Mouse (Mus musculus) heart, embryonic 11.5 days (tissue): ENCODE data around the gene 4930548H24Rik. TPM values are rescaled to one million over a fixed set of nuclear protein-coding genes. Genes with fewer than 3 reads are reported as not detected.

Experiments used
- ATAC-seq: fragments of 200-750 bp; cut with Nextera tagmentation; replicated peaks from 2 replicates; pipeline ENCODE4 v1.8.0; 2017; ENCODE audit warnings: moderate library complexity; ENCODE audit not compliant: insufficient number of reproducible peaks, low FRiP score, low TSS enrichment
- H3K27ac ChIP-seq: fragments of 300-500 bp; sonication (generic); 2 replicates; pipeline ENCODE4 v1.5.1; 2014; ENCODE audit warnings: mild to moderate bottlenecking, low read depth, low read length
- H3K27me3 ChIP-seq: fragments of 300-500 bp; sonication (generic); 2 replicates; pipeline ENCODE4 v1.6.1; 2014; ENCODE audit warnings: mild to moderate bottlenecking, low read length, mixed read lengths; ENCODE audit not compliant: control insufficient read depth, insufficient read depth
- H3K36me3 ChIP-seq: fragments of 300-500 bp; sonication (generic); 2 replicates; pipeline ENCODE4 v1.6.1; 2014; ENCODE audit warnings: mild to moderate bottlenecking, low read length, moderate library complexity, mixed read lengths; ENCODE audit not compliant: control insufficient read depth, insufficient read depth
- H3K4me1 ChIP-seq: fragments of 300-500 bp; sonication (generic); 2 replicates; pipeline ENCODE4 v1.6.1; 2014; ENCODE audit warnings: low read length; ENCODE audit not compliant: control insufficient read depth, insufficient read depth
- H3K4me2 ChIP-seq: fragments of 300-500 bp; sonication (generic); 2 replicates; pipeline ENCODE4 v1.6.1; 2014; ENCODE audit warnings: mild to moderate bottlenecking, moderate library complexity
- H3K4me3 ChIP-seq: fragments of 300-500 bp; sonication (generic); 2 replicates; pipeline ENCODE4 v1.5.1; 2014; ENCODE audit warnings: low read depth, low read length
- H3K9ac ChIP-seq: fragments of 300-500 bp; sonication (generic); 2 replicates; pipeline ENCODE4 v1.6.1; 2014; ENCODE audit warnings: mild to moderate bottlenecking, low read depth, low read length, moderate library complexity
- H3K9me3 ChIP-seq: fragments of 300-500 bp; sonication (generic); replicated peaks from 2 replicates; pipeline ENCODE4 v1.6.1; 2016; ENCODE audit warnings: low read length; ENCODE audit not compliant: control insufficient read depth
- WGBS: fragments of 180-500 bp; shearing (Covaris S2); extraction: QIAGEN DNeasy Blood & Tissue Kit; methylation state at CpG from one replicate; pipeline ENCODE4 v1.1.7; 2014; ENCODE audit not compliant: insufficient replicate concordance; 5-methylcytosine and 5-hydroxymethylcytosine counted together
- polyA plus RNA-seq: library from polyadenylated mRNA; unstranded; fragments of >200 nt; fragmentation: Nextera tagmentation; extraction: Ambion mirVana; gene quantifications from 2 replicates; pipeline ENCODE4 v1.2.1, GENCODE M21; 2014

4930548H24Rik gene
- polyA plus RNA-seq, 1 experiment from 2014 or later: not detected

DNA sequence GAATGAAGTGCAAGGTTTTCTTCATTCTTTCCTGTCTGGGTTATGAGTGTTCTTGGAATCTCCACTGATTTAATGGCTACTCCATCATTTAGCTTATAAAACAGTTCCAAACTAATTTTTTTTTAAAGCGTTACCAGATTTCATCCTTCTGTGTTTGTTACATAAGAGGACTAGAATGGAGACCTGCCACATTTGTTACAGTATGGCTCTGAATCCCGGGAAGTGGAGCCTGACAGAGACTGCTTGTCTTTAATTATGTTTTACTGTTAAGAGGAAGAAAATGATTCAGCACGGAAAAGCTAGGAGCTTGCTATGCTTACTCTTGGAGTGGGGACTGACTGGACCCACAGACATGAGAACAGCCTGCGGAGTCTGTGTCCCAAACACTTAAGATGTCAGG, 5.0 kb upstream of the 4930548H24Rik start:
- H3K4me1 ChIP-seq: no peaks in the 10 kb centered on the region
- no peak overlapping the region for H3K9ac ChIP-seq
- no peaks in the 10 kb centered on the region for H3K27me3 ChIP-seq
- no peak overlapping the region for H3K27ac ChIP-seq
- no peaks in the 10 kb centered on the region for H3K9me3 ChIP-seq
- no peak overlapping the region for H3K4me3 ChIP-seq
- no peak for ATAC-seq
- WGBS: 89% methylated on average over 4 of the region's 4 CpGs
- no peak overlapping the region for H3K4me2 ChIP-seq
- peaks cover 19% of the 10 kb centered on the region for H3K36me3 ChIP-seq

DNA sequence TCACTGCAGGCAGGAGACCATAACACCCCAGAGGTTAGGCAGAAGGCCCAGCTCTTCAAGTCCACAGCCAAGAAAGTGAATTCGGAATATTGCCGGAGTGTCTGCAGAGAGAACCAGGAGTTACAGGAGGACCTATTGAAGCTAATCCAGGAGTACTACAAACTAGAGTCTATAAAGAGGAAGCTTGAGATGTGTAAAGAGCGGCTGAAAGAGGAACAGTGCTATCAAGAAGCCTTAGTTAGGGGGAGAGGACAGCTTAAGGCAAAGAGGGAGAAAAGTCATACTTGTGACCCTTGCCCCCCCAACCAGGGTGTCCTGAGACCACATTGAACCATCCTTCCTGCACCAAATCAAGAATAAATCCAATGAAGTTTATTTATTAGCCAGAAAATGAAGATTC, 2.3 kb downstream of the 4930548H24Rik start:
- no peak for ATAC-seq
- Histone ChIP-seq H3K27ac (no peak overlapping the region), H3K4me3 (no peak overlapping the region), H3K36me3 (peaks cover 3% of the 10 kb centered on the region; the same call in 1 of the 2 replicates), H3K9me3 (no peaks in the 10 kb centered on the region), H3K4me2 (no peak overlapping the region), H3K9ac (no peak overlapping the region), H3K4me1 (no peaks in the 10 kb centered on the region), H3K27me3 (no peaks in the 10 kb centered on the region)
- WGBS: 85% methylated on average over 3 of the region's 3 CpGs

DNA sequence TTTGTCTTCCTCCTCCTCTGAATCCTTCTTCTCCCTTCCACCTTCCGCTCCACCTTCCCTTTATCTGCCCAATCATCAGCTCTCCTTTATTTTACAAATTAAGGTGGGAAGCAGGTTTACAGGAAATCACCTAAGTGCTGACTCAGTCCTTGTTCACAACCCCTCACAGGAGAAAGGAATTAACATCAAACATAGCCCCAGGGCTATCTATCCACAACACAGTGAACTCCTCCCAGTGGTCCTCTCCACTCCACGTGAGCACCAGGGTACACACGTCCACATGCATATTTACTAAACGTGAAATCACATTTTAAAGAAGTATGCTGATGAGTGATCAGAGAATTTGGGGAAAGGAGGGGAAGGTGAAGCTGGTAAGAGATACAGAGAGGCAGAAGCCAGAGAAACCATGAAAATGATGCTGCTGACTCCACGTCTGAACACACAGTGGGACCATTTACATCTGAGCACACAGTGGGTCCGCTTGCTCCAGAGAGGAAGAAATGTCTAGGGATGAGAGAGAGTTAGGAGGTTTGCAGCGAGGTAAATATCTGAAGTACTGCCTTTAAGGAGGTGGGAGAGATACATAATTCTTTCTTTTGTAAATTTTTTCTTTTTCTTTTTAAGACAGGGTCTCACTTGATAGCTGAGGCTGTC, 3.7 kb downstream of the 4930548H24Rik start:
- Histone ChIP-seq H3K27ac (no peak overlapping the region), H3K4me3 (no peak overlapping the region), H3K27me3 (no peaks in the 10 kb centered on the region), H3K9me3 (no peaks in the 10 kb centered on the region), H3K4me1 (no peaks in the 10 kb centered on the region), H3K4me2 (no peak overlapping the region), H3K9ac (no peak overlapping the region), H3K36me3 (no peaks in the 10 kb centered on the region)
- 62% methylated on average over 7 of the region's 7 CpGs for WGBS
- ATAC-seq: no peak

DNA sequence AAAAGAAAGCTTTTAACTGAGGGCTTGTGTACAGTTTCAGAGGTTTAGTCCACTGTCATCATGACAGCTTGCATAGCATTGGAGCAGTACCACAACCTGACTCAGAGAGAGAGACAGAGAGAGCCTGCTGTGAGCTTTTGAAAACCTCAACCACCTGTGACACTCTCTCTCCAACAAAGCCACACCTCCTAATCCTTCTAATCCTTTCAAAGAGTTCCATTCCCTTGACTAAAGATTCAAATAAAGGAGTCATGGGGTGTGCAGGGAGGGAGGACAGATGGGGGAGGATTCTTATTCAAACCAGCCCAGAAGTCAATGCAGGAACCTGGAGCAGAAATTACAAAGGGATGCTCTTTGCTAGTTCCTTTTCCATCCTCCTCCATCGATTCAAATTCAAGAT, 6.5 kb downstream of the 4930548H24Rik start:
- H3K27ac ChIP-seq: no peak overlapping the region
- no peak overlapping the region for H3K4me2 ChIP-seq
- no peak overlapping the region for H3K9ac ChIP-seq
- peaks cover 4% of the 10 kb centered on the region; the same call in 1 of the 2 replicates for H3K4me1 ChIP-seq
- no peak overlapping the region for H3K4me3 ChIP-seq
- H3K9me3 ChIP-seq: no peaks in the 10 kb centered on the region
- ATAC-seq: no peak
- peaks cover 5% of the 10 kb centered on the region; the same call in 1 of the 2 replicates for H3K36me3 ChIP-seq
- no peaks in the 10 kb centered on the region for H3K27me3 ChIP-seq
- 63% methylated on average over 1 of the region's 1 CpGs for WGBS

DNA sequence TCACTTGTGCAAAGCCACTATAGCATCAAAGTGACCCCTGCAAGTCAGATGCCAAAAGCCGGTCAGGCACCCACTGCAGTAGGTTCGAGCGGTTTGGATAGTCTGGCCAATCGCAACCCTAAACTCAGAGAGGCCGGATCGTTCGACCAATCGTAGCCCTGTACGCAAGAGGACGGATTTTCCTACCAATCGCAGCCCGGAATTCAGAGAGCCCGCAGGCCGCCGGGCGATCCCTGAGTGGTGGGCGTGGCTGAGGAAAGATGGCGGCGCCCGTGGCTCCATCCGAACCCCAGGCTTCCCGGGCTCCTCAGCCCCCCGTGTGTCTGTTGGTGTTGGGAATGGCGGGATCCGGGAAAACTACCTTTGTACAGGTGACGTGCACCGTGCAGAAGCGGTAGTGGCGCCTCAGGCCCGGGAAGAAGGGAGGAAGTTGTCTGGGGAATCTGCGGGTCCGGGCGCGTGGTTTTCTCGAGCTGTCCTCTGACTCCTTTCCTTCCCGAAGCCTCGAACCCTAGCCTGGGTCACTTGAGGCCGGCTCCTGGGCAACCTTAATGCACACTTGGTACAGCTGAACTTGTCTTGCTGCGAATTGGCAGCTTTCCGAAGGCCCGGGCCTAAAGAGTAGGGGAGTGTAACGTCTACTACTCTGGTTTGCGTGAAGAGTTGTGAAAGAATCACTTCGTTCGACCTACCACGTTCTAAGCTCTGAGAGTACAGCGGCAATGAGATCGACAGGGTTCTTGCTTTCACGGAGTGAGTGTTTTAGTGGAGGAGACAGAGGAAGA, 9.2 kb downstream of the 4930548H24Rik start, which contains the start of gene Gpn1:
Gpn1 (plus strand) TSS at position 229 of the 785 bp plus-strand sequence.
- WGBS: under 1% methylated on average over 49 of the region's 49 CpGs

DNA sequence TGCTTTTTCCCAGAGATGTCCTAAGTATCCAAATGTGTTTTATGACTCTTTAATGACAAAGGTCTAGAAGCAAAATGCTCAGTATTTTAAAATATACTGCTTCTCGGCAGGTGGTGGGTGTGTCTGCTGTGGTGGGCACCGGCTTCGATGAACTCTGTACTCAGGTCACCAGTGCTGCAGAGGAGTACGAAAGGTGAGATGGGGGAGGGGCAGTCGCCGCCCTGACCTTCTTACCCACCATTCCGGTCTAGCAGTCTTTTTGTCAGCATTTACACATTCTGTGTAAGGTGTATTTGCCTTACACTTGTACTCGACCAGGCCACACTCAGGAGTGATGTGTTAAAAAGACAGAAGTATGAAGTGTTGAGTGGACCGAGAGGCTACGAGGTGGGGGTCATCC, 19.3 kb downstream of the 4930548H24Rik start:
- no peak overlapping the region for H3K4me2 ChIP-seq
- 90% methylated on average over 10 of the region's 10 CpGs for WGBS
- no peak for ATAC-seq
- H3K4me1 ChIP-seq: 0 out of 2 replicates have a peak, but pooled peaks cover 7% of the 10 kb centered on the region
- no peaks in the 10 kb centered on the region for H3K9me3 ChIP-seq
- H3K9ac ChIP-seq: no peak overlapping the region
- no peak overlapping the region for H3K4me3 ChIP-seq
- H3K36me3 ChIP-seq: peaks cover 25% of the 10 kb centered on the region
- H3K27ac ChIP-seq: no peak overlapping the region
- H3K27me3 ChIP-seq: no peaks in the 10 kb centered on the region

More for the DNA sequence above, 9.2 kb downstream of the 4930548H24Rik start, which contains the start of gene Gpn1:
- peak within 1 kb of the TSS; percentile 93 for H3K4me3 ChIP-seq
- H3K4me2 ChIP-seq: peak within 1 kb of the TSS; percentile 84
- no peak within 1 kb of the TSS for H3K27ac ChIP-seq
- peak within 1 kb of the TSS; percentile 87 for H3K9ac ChIP-seq
- ATAC-seq: peak; percentile 98
- no peaks in the 10 kb centered on the region for H3K27me3 ChIP-seq
- H3K9me3 ChIP-seq: no peaks in the 10 kb centered on the region
- H3K4me1 ChIP-seq: peaks cover 4% of the 10 kb centered on the region; the same call in 1 of the 2 replicates
- peaks cover 9% of the 10 kb centered on the region; the same call in 1 of the 2 replicates for H3K36me3 ChIP-seq

DNA sequence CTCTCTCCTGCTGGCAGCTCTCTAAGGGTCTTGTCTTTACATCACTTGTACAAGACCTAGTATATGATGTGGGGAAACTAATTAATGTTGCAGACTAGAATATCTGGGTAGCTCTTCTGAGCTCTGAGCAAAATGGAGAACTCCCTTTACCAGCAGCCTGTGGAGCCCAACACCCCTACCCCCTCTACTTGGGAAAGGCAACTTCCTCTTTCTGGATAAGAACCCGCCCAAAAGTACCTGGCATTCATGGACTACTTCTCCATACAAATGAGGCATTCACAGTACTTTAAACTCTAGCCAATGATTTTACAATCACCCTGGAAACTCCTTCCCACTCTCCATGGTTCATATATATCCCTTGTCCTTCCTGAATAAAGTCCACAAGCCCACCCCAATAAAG, 26.9 kb downstream of the 4930548H24Rik start:
- H3K4me1 ChIP-seq: no peaks in the 10 kb centered on the region
- no peak overlapping the region for H3K27ac ChIP-seq
- WGBS: 68% methylated on average over 1 of the region's 1 CpGs
- H3K4me3 ChIP-seq: no peak overlapping the region
- peaks cover 21% of the 10 kb centered on the region for H3K36me3 ChIP-seq
- no peaks in the 10 kb centered on the region for H3K27me3 ChIP-seq
- H3K9ac ChIP-seq: no peak overlapping the region
- no peaks in the 10 kb centered on the region for H3K9me3 ChIP-seq
- no peak overlapping the region for H3K4me2 ChIP-seq
- no peak for ATAC-seq

GRCm38 (mm10) chr5:31520556-31520955, 35.0 kb downstream of the 4930548H24Rik start:
- Histone ChIP-seq H3K4me1 (no peaks in the 10 kb centered on the region), H3K4me3 (no peak overlapping the region), H3K9ac (no peak overlapping the region), H3K36me3 (peaks cover 26% of the 10 kb centered on the region), H3K4me2 (no peak overlapping the region), H3K27me3 (no peaks in the 10 kb centered on the region), H3K27ac (no peak overlapping the region), H3K9me3 (no peaks in the 10 kb centered on the region)
- no peak for ATAC-seq
- WGBS: 88% methylated on average over 6 of the region's 6 CpGs
